Mouse (Mus musculus) stomach, postnatal 0 days (tissue): Measurements from ENCODE around the gene Ptbp1.

Experiments
- CTCF ChIP-seq: IDR thresholded peaks from 2 replicates; pipeline ENCODE4 v1.5.1; 2016; ENCODE audit warnings: antibody characterized with exemption, low read depth, mild to moderate bottlenecking, moderate library complexity
- EP300 ChIP-seq: optimal IDR thresholded peaks from 2 replicates; pipeline ENCODE3; 2016; ENCODE audit warnings: antibody characterized with exemption

DNA sequence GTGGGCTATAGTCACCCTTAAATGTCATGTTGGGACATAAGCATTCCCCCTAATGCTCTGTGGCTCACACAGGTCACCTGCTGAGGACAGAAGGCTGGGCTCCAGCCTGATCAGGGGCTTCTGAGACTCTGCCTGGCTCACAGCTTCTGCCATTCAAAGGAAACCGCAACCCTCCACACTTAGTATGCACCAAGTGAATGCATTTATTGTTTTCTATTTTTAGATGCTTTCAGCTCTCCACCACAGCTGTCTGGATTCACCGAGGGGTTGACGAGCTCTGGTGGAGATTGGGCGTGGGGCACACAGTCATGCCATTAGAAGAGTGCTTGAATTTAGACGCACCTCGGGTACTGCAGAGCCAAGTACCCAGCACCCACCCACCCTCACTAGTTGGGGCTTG lies 19.1 kb downstream of the Ptbp1 start:
- no peak for TF ChIP-seq EP300
- TF ChIP-seq CTCF, result no peak
